Mouse (Mus musculus) c-Kit-positive CD71-positive TER-119-positive erythroid progenitor cells, embryonic 14.5 days (primary cell): ENCODE measurements around the gene Mphosph10.

ENCODE experiments used
- DNase-seq: peaks from one replicate; pipeline ENCODE4 v3.0.0-alpha.2; 2013; ENCODE audit warnings: low spot score

The Mphosph10 gene

DNA sequence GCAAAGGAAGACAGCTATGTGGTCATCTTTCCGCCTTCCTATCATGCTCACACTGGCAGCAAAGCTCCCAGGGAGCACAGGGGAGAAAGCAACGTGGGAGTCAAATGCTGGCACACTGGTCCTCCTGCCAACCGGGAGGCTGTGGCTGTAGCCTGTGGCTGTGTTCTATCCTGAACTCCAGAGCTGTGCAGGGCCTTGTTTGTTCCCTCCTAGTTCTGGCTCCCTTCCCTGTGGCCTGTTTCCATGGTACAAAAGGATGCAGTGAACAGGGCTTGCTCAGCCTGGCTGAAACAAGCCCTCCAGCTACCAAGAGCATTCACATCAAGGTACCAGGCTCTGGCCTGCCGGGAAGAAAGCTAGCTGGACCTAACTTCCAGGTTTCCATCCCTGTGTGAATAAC lies 41.0 kb downstream of the Mphosph10 start:
- DNase-seq, result no peak

DNA sequence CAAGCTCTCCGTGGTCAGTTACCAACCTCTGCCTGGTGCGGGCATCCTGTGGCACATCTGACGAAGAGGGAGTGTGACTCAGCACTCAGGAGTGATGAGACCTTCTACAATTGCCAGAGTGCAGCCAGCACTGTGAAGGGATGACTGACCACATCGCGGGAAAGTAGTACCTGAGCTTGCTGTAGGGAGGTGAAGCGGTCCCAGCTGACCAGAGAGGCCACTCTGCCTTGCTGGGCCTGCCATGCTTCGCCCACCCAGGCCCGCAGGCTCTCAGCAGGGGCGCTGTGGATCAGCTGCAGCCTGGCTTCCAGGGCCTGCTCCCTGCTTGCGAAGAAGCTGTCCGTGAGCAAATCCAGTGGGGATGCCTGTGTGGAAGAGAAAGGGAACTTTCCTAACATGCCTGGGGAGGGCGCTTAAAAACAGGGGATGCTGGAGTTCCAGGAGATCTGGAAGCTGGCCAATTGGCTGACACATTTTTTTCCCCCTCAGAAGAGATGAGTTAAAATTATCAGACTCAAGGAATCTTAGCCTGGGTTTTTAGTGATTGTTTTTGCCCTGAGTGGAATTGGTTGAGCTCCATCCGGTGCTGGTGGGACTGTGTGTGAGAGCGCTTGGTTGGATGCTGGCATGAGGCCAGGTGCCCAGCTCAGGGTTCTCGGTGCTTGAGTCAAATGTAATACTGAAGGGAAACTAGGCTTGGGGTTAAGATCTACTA lies 42.8 kb downstream of the Mphosph10 start:
- DNase-seq, result no peak

DNA sequence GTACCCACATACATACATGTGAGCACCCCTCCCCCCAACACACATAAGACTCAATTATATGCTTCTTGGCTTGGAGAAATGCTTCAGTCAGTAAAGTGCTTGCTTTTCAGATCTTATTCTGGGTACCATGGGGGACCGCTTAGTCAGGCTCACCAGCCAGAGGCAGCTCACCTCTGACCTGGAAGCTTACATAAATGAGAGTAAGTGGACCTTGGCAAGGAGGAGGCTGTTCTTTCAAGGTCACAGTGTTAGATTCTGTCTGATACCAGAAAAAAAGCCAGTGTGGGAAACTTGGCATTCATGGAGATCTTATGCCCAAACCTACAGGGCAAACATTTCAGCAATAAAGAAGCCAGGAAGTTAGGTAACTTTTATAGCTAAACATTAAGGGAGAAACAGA lies 44.3 kb downstream of the Mphosph10 start:
- no peak for DNase-seq

DNA sequence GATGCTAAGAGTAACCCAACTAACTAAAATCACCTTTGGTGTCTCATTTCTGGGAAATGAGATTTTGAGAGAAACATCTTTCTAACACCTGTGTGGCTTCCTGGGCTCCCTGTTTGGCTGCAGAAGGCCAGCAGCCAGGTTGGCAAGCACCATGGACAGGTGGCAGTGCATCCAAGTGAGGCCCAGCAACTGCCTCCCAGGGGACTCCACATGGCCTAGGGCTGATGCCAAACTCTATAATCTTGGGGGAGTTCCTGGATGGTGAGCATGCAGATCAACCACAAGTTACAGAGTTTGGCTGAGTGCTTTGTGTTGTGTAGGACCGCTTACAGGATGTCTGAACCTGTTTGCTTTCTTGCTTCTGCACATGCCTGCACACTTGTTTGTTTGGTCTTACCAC lies 59.4 kb downstream of the Mphosph10 start:
- DNase-seq, result no peak

DNA sequence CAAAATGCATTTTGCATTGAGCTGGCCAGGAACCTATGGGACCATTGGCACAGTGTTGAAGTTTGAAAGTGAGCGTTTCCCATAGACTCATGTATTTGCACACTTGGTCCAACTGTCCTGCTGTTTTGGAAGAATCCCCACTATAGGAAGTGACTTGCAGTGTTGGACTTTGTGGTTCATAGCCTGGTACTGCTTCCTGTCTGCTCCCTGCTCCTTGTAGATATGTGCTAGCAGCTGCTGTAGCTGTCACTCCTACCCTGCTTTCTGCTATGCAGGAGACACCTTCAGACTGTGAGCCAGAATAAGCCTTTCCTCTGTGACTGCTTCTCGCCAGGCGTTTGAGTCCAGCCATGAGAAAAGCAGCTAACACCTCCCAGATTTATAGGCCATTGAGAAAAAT lies 60.8 kb downstream of the Mphosph10 start:
- no peak for DNase-seq

DNA sequence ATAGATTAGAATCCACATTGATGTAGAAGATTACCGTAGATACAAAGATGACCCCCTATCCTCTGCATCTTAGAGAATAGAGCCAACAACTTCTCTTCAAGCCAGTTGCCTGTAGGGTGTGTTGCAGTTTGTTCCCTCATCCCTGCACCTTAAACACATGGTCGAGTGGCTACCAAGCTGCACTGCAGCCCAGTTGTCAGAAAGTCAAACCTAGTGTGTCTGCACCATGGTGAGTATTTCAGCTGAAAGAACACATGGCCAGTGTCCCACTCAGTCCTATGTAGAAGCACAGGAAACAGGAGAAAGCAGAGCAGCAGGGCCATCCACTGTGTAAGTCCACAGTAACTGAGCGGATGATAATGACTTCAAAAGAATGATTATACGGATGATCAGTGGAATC lies 64.6 kb downstream of the Mphosph10 start:
- DNase-seq, result no peak

DNA sequence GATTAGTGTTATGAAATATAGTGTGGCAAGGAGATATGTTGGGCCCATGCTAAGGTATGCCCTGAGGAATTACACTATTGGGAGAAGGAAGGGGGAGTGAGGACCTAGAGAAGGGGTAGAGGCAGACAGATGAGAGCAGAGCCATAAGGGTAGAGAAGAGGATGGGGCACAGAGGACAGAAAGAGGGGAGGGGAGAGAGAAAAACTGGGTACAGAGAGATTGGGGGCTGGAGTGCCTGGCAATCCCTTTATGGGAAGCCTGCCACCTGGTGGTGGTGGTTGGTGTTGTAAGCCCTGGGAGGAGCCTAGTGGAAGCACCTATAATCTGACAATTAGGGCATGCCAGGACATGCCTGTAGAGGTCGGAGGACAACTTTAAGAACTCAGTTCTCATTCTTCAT lies 65.2 kb downstream of the Mphosph10 start:
- peak; percentile 79 for DNase-seq
